Mouse (Mus musculus) adrenal gland, adult (tissue): Measurements from ENCODE around the gene Fap.

Experiments
- DNase-seq, 2 experiments: peaks; one replicate each; pipeline ENCODE4 v3.0.0; 2022 to 2023; ENCODE audit warnings: low spot score in 1 of 2; ENCODE audit not compliant: inconsistent age in 2 of 2

The Fap gene

DNA sequence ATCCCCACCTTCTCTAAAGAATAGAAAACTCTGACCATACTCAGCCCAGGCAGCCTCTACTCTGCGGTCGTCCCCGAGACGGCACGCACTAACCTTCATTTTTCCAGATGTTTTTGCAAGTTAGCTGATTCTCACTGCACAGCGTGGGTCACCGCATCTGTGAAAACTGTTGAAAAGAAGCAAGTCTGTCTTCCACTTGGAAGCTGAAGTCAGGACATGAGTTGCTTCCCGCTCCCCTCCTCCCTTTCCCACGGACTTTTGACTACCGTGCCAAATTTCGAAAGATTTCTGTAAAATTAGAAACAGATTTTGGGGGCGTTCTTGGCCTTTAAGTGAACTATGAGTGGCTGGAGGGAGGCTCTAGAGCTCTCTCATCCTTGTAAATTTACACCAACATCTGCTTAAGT is at the start of gene Fap:
TSS of gene Fap (minus strand) at position 323 of the 407 bp plus-strand sequence.
- no peak for DNase-seq

DNA sequence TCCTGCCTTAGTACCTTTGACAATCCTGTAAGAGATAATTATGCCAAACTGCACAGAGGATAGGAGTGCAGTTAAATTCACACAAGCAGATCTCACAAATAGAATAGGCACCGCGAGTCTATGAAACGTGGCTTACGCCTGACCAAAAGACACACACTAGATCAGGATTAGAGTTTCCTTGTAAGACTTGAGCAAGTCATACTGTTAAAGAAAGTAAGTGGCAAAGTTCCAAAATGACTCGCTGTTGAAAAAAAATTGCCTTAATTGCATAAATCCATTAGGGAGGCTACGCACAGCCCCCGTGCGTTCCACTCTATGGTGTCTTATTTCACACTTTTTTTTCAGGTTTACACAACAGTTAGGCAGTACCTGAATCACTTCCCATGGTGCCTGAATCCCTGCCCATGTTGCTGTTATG is 49.2 kb upstream of the Fap start:
- DNase-seq: no peak

DNA sequence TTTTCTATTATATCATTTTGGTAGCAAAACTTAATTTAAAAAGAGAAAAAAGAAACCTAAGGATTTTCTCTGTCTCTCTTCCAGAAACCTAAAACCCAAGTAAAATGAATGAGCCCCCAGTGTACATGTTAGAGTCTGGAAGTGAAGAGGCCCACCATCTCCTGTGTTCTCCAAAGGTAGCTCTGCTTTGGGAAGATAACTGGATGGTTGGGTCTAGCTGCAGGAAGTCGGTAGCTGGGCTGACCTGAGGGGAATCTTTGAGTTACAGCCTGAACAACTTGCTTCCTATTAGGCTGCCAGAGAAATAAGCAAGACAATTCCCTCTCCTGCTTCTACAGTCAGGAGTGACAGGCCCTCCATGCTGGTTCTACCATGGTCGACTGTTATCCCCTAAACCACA is 45.8 kb upstream of the Fap start:
- no peak for DNase-seq

DNA sequence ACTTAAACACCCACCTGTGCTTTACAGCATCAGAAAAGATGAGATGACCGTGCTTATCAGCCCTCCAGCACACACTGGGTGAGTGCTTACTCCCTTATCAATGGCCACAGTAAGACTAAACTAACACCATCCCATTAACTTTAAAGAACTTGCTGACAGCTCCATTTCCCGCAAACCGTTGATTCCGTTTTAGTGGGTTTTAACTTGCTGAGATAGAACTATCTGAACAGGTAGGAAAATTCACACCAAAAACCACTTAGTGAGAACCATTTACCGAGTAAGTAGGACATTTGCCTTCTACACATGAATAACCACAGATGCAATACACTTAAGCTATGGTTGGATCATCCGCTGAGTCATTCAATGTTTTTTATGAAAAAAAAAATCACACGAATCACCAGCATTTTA is 45.1 kb upstream of the Fap start:
- no peak for DNase-seq

DNA sequence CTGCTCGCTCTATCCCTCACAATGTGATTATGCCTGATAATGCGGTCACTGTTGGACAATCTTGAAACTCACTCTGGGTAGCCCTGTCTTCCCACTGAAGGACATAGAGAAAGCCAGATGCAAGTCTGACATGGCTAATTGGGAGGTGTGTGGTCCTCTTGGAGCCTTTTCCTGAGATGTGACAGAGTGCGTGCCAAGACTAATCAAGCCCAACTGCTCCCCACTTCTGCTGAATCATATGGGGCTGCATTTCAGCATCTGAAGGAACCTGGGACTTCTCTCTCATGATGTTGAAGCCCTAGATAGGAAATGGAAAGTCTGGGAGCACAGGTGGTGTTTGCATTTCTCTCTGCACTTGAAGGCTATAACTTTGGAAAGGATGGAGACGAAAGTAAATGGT is 39.3 kb upstream of the Fap start:
- no peak for DNase-seq

DNA sequence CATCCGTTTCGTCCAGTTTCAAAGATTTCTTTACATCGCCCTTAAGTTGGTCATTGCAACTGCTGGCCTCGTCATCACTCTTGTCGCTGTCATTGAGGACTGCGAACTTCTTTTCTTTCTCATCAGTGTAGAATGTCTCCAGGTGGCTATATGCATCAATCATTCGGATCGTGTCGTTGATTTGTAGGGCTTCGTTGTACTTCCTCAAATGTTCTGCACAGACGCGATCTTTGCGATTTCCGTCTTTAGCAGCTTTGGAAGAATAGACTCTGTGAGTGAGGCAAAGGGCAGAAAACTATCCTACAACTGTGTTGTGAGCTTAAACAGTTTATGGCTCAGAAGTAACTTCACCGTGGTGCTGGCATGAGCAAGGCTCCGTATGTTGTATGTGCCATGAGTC is 32.3 kb upstream of the Fap start:
- DNase-seq: no peak

DNA sequence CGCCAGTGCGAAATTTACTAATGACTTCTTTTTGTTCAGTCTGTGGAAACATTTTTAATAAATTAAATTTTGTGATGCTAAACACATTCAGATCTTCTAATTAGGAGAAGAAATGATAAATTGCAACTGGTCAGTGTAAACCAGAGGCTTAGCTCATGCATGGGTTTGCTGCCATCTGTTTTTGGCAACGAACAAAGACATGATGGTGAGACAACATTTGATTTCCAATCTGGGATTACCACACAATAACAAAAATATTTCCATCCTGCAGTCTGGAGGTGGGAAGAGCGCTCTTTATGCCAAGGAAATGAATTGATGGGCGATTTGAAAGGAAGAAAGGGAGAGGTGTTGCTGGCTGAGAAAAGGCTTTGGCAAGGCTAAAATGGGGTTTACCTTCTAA is 29.7 kb upstream of the Fap start:
- DNase-seq: no peak

DNA sequence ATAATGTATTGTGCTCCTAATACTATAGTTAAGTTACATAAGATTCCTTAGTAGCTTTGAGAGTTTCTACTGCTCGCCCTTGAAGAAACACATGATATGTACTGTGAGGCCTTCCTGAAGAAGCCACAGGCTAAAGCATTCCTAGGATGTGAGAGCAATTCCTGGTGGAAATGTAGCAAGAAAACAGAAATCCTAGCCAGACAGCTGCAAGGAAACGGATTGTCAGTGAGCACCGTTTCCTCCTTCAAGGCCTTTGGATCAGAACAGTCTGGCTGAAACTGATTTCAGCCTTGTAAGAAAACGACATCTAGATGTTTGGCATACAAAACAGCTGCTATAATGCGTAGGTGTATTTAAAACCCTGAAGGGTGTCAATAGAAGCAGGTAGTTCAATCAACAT is 22.7 kb upstream of the Fap start:
- DNase-seq: no peak

DNA sequence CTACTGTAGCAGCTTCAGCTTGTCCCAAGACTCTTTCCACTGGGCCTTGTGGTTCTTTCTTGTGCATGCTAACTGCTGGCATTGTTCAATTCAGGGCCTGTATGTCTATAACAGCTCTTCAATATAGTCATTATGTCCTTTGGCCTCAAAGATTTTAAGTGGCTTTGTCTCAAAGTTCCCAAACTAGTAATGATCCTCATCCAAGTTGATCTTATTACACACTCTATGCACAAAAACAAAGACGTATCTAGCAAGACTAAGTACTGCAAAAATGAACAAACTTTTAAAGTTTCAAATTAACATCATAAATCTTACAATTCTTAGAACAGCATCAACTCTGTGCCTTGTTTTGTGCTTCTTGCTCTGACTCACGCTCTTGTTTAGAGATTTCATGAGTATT is 20.6 kb upstream of the Fap start:
- DNase-seq: no peak

DNA sequence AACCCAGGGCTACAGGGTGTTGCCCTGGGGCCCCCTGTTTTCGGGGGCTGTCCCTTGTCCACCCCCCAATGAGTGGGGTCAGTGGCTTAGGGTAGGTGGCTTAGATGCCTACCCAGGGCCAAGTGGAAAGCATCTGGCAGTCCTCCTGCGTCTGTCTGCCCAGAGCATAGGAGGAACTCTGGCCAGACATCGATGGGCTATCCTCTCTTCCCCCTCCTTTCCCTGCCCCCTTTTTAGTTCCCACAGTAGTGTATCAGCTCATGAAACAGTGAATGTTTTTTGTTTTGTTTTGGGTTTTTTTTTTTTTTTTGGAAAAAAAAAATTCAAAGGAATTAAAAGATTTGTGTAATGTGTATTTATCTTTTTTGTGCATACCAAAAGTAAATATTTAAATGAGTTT is 17.7 kb upstream of the Fap start:
- no peak for DNase-seq

DNA sequence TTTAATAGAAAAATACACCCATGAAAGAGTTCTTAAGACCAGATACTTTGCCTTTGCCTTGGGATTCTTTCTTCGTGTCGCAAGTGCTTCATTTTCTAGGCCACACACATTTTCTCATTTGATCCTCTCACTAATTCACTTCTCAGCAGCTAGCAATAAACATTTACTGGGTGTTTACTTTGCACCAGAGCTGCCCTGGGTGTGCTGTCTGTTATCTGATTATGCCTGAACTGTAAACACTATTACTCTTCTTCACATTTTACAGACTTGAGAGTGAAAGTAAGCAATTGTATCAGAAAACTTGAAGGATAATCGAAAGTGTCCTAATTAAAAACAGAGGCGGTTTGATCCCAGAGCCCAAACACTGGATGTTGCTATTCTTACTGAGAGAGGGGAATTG is 15.5 kb upstream of the Fap start:
- DNase-seq: no peak

DNA sequence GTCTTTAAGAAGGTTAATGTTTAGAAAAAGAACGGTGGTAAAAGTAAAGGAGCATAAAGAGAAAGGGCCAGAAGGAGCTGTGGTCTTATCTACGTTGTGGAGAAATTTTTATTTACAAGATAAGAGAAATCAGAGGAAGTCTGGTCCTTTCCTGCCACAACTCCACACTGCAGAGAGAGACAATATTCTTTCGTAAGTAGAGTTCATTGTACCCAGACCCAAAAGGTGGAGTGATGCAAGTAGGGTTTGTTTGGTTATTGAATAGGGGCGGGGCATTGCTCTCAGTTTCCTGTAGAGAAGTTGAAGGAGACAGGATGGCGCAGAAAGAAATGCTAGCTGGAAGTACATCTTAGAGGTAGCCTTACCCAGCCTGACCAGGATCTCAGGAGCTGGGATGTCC is 11.9 kb upstream of the Fap start:
- DNase-seq: no peak

DNA sequence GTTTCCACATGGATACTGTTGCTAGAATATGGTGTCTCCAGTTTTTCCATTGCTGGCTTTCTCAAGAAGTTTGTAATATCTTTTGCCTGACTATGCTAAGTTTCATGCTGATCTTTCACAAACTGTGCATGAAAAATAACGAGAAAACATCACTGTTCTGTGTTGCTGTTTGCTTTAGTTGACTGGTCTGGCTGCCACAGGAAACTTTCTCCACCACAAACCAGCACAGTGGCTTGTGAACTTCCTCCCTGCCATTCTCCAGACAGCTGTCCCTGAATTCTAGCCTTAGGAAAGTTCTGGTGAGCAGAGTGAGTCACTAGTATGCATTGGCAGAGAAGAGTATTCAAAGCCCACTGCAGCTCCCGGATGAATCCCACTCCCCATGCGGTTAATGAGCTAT is 1.1 kb upstream of the Fap start:
- no peak for DNase-seq

DNA sequence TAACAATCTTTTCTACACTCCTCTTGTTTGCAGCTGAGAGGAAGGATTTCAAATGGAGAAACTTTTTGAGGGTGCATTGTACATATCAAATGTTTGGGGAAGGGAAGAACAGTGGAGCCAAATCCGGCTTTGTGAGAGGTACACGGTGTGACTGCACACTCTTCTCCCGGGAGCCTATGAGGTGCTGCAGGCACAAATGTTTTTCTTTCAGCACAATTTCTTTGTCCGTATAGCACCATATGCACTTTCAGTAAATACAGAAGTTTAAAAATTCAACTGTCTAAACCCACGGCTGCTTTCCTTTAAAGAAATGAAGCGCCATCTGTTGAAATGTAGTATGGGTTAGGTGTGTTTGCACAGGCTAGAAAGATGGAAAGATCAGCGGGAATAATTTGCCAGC is 375 bp upstream of the Fap start:
- DNase-seq: no peak

DNA sequence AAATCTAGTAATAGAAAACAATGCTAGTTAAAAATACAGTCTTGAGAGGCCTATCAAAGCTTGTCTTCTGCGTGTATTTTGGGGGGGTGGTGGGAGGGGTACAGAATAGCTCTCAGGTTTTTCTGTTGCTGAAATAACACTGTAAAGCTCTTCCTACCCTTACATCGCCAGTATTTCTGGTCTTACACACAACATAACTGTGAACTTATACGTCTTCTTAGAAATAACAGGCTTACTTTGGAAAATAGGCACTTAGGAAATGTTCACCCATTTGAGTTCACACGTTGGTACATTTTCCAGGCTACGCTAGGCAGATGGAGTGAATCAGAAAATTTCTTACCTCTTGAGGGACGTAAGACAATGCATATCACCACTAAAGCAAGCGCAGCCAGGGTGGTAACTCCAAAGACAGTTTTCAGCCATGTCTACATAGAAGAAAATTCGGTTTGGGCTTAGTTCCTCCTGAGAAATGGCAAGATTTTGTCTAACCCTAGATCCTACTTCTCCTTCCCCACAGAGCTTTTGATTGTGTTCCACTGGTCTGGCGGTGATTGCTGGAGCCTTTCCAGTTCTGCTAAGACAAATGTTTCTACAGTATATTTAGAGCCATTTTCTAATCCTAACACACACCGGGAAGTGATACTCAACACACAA is 649 bp downstream of the Fap start:
- no peak for DNase-seq

DNA sequence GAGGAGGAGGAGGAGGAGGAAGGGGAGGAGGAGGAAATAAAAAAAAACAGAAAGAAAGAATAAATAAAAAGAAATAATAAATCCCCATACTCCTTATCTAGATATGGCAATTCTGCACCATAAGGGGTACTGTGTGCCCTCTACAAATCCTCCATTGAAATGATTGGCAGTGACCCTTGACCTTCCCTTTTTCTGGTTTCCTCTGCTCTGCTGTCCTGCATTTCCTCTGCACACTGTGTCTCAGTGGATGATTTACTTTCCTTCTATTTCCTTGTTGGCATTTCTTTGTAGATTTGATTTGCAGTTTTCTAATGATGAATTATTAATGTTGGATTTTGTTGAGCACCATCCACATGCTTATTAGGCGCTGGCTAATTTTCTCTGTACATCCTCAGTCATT is 9.2 kb downstream of the Fap start:
- no peak for DNase-seq

DNA sequence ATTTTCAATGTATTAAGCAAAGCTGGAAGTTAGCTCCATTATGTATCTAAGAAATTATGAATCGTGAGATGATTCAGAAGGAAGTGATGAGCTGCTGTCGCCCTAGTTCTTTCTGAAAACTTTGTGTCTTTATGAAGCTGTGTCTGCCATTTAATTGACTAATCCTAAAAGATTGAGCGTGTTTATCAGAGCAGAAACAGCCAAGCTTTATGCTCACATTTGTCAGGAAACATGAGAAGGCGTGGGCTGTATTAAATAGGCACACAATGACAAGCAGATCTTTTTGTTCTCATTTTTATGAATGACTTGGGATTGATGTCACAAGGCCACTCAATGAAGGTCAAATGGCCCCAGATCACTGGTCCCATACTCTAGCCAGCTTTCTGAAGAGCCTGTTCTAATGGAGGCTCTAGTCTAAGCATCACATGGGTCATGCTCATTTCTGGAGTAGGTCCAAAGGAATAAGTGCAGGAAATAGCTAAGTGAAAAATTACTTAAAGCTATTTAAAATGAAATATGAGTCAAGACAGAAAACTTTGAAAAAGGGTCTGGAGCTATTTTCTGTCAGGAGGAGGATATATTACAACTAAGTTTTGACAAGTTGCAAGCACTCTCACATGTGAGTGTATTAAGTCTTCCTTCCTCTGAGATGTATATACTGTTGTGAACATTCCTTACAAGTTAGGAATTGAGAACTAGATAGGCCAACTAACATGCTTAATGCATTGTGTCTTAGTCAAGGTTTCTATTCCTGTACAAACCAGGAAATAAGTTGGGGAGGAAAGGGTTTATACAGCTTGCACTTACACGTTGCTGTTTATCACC is 11.0 kb downstream of the Fap start:
- DNase-seq: no peak

DNA sequence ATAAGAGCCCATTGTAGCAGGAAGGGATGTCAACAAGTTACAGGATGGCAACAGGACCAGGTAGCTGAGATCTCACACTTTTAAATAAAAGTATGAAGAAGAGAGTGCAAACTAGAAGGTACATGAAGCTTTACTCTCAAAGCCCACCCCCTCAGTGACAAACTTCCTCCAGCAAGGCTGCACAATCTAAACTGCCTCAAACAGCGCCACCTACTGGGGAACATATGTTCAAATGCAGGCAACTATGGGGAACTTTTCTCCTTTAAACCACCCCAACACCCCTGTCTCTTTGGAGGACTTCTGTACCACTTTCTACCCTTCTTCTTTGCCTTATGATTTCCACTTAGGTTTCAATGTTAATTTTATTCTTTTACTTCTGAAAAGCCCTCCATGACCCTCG is 16.5 kb downstream of the Fap start:
- no peak for DNase-seq

DNA sequence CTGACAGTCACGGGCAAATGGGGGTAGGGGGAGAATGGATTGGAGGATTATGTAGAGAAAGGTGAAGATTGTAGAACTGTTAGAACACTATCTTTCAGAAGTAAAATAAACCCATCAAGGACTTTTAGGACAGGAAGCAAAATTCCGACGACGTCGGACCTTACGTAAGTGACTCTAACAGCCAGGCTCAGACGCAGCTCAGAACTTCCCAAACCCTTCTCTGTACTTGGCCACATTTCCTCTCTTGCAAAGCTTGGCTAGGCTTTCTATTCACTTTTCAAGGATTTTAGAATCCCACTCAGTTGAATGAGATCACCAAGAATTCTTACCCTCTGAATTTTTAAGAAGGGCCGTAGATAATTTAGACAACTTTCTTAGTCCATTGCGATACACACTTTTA is 17.5 kb downstream of the Fap start:
- no peak for DNase-seq

DNA sequence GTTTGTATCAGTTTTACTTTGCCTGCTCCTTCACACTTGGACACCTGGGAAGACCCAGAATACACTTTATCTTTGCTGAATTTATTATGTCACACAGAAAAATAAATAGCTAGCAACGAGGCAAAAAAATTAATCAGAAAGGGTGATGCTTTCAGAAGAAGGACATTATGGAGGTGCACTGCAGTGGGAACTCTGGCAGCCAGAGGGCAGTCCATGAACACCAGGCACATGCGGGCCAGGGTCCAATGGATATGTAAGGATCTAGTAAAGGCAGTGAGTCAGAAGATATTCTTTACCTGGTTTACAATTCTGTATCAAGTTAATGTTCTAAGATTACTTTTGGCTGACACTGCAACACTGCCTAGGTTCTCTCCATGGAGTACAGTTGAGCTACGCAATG is 24.2 kb downstream of the Fap start:
- DNase-seq: peak in 1 of 2 experiments; percentile 20

DNA sequence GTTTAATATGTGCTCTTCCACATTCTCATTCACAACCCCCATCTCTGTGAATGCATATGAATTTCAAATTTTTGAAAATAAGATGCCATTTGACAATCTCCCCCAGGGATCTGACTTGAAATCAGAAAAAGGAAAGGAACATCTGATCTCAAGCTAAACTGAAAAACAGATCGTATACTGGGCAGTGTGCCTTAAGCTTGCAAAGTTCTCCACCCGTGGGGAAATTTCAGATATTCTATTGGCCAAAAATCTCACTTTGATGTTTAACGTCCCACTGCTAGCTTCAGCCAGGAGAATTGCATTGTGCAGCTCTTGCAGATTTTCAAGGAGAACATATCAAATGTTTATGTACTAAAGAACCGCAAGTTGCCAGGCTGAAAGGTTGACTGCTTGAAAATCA is 24.7 kb downstream of the Fap start:
- DNase-seq: no peak

DNA sequence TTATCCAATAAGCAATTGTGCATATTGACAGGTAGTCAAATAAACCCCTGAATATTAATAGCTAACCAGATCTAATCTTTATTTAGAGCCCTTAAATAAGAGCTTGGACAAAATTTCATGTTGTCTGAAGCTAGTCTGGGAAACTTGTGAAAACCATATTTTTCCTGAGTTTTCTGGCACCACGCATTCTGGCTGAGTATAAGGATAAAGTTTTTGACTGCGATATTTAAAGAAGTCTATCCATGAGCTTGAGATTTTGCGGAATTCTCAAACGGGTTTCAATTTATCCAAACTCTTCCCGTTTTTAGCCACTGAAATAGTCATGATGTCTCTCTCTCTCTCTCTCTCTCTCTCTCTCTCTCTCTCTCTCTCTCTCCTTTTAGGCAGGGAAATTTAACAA is 25.8 kb downstream of the Fap start:
- DNase-seq: no peak

DNA sequence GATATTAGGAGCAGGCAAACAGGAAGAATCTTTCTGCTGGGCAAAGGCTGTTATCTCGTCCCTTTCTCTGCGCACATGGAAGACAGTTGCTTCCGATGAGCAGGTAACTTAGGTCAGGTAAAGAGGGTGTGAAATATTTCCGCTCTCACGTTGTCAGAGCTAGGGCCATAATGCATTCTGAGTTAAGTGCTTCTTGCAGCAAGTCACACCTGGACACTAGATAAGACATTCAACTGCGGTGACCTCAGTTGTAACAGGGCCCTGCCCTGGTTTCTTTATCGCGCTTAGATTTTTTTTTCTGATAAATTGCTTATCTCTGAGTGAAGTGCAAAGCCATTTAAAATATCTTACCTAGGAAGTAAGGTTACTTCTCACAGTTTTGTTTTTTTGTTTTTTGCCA is 38.4 kb downstream of the Fap start:
- DNase-seq: no peak
